Mouse (Mus musculus): ENCODE data around the gene Gm21170. TPM values are rescaled to one million over a fixed set of nuclear protein-coding genes. Genes with fewer than 3 reads are reported as not detected.

Gm21170 gene
- total RNA-seq (2023), result not detected in 4 replicates

GRCm38 (mm10) chrY:47690998-47691397 is at the start of gene Gm21170:
Gene Gm21170 (minus strand): TSS chrY:47691098.

Other genes starting within 250 kb of the Gm21170 start
- gene Gm21256, start 240.1 kb downstream of the Gm21170 start, total RNA-seq (2023), result not detected in 4 replicates